Mouse (Mus musculus): ENCODE measurements at regions not wholly inside any gene's neighbourhood (a gene's known extent, or its start where the extent isn't known, plus 50 kb on each side); places are given as distances from the start of the nearest gene placed in this dataset.

GRCm38 (mm10) chr14:102811022-102811421 lies 171.4 kb downstream of the Kctd12 start:
- no peaks in the 10 kb centered on the region for H3K9me3 ChIP-seq (ENCODE audit: low read length)
- H3K9ac ChIP-seq (replicated peaks; ENCODE audit: low read length) = no peak overlapping the region
- no peak overlapping the region for H3K4me2 ChIP-seq (replicated peaks; ENCODE audit: low read depth, low read length)
- peaks cover 18% of the 10 kb centered on the region for H3K4me1 ChIP-seq (ENCODE audit: insufficient read depth, low read length)
- H3K27me3 ChIP-seq (ENCODE audit: insufficient read depth, low read length) = no peaks in the 10 kb centered on the region
- no peak overlapping the region for H3K4me3 ChIP-seq (ENCODE audit: low read length)
- no peaks in the 10 kb centered on the region for H3K36me3 ChIP-seq (ENCODE audit: insufficient read depth, low read length)
- H3K27ac ChIP-seq (ENCODE audit: low read length) = no peak overlapping the region
- 64% methylated on average over 5 of the region's 5 CpGs for WGBS
- no peak for ATAC-seq (ENCODE audit: low FRiP score, low TSS enrichment)

- WGBS = 44% methylated on average over 7 of the region's 7 CpGs
- Histone ChIP-seq H3K4me3 (ENCODE audit: low read length) (no peak overlapping the region), H3K27me3 (ENCODE audit: insufficient read depth, low read length) (no peaks in the 10 kb centered on the region), H3K27ac (ENCODE audit: low read length) (peak overlapping the region; percentile 68), H3K9ac (replicated peaks; ENCODE audit: low read length) (no peak overlapping the region), H3K4me2 (replicated peaks; ENCODE audit: low read depth, low read length) (no peak overlapping the region), H3K4me1 (ENCODE audit: insufficient read depth, low read length) (peaks cover 18% of the 10 kb centered on the region), H3K9me3 (ENCODE audit: low read length) (no peaks in the 10 kb centered on the region), H3K36me3 (ENCODE audit: insufficient read depth, low read length) (no peaks in the 10 kb centered on the region)
- ATAC-seq (ENCODE audit: low FRiP score, low TSS enrichment) = peak; percentile 82; the same call in 1 of the 2 replicates
Observed at GRCm38 (mm10) chr14:102810121-102810921, 172.1 kb downstream of the Kctd12 start.

- Histone ChIP-seq H3K4me3 (ENCODE audit: low read length) (no peak overlapping the region), H3K9me3 (ENCODE audit: low read length) (no peaks in the 10 kb centered on the region), H3K36me3 (ENCODE audit: insufficient read depth, low read length) (no peaks in the 10 kb centered on the region), H3K27ac (ENCODE audit: low read length) (peak overlapping the region; percentile 2; the same call in 1 of the 2 replicates), H3K27me3 (ENCODE audit: insufficient read depth, low read length) (no peaks in the 10 kb centered on the region), H3K4me1 (ENCODE audit: insufficient read depth, low read length) (peaks cover 12% of the 10 kb centered on the region; the same call in 1 of the 2 replicates), H3K4me2 (replicated peaks; ENCODE audit: low read depth, low read length) (no peak overlapping the region), H3K9ac (replicated peaks; ENCODE audit: low read length) (no peak overlapping the region)
- 51% methylated on average over 21 of the region's 21 CpGs for WGBS
- peak; percentile 60; the same call in 1 of the 2 replicates for ATAC-seq (ENCODE audit: low FRiP score, low TSS enrichment)
Observed at GRCm38 (mm10) chr14:102805936-102806923, 176.2 kb downstream of the Kctd12 start.

GRCm38 (mm10) chr14:102795676-102796075 lies 186.8 kb downstream of the Kctd12 start:
- Histone ChIP-seq H3K9ac (replicated peaks; ENCODE audit: low read length) (no peak overlapping the region), H3K4me1 (ENCODE audit: insufficient read depth, low read length) (no peaks in the 10 kb centered on the region), H3K9me3 (ENCODE audit: low read length) (no peaks in the 10 kb centered on the region), H3K4me2 (replicated peaks; ENCODE audit: low read depth, low read length) (no peak overlapping the region), H3K27me3 (ENCODE audit: insufficient read depth, low read length) (no peaks in the 10 kb centered on the region), H3K27ac (ENCODE audit: low read length) (no peak overlapping the region), H3K4me3 (ENCODE audit: low read length) (no peak overlapping the region), H3K36me3 (ENCODE audit: insufficient read depth, low read length) (no peaks in the 10 kb centered on the region)
- WGBS = 80% methylated on average over 2 of the region's 2 CpGs
- no peak for ATAC-seq (ENCODE audit: low FRiP score, low TSS enrichment)

- Histone ChIP-seq H3K4me1 (ENCODE audit: insufficient read depth, low read length) (no peaks in the 10 kb centered on the region), H3K9ac (replicated peaks; ENCODE audit: low read length) (no peak overlapping the region), H3K9me3 (ENCODE audit: low read length) (no peaks in the 10 kb centered on the region), H3K36me3 (ENCODE audit: insufficient read depth, low read length) (no peaks in the 10 kb centered on the region), H3K4me3 (ENCODE audit: low read length) (no peak overlapping the region), H3K4me2 (replicated peaks; ENCODE audit: low read depth, low read length) (no peak overlapping the region), H3K27ac (ENCODE audit: low read length) (no peak overlapping the region), H3K27me3 (ENCODE audit: insufficient read depth, low read length) (no peaks in the 10 kb centered on the region)
- 93% methylated on average over 2 of the region's 2 CpGs for WGBS
- ATAC-seq (ENCODE audit: low FRiP score, low TSS enrichment) = no peak
Observed at GRCm38 (mm10) chr14:102794898-102795297, 187.5 kb downstream of the Kctd12 start.

- H3K36me3 ChIP-seq (ENCODE audit: insufficient read depth, low read length) = no peaks in the 10 kb centered on the region
- no peaks in the 10 kb centered on the region for H3K9me3 ChIP-seq (ENCODE audit: low read length)
- no peak for ATAC-seq (ENCODE audit: low FRiP score, low TSS enrichment)
- H3K9ac ChIP-seq (replicated peaks; ENCODE audit: low read length) = no peak overlapping the region
- 67% methylated on average over 7 of the region's 7 CpGs for WGBS
- H3K27ac ChIP-seq (ENCODE audit: low read length) = no peak overlapping the region
- H3K4me3 ChIP-seq (ENCODE audit: low read length) = no peak overlapping the region
- H3K4me1 ChIP-seq (ENCODE audit: insufficient read depth, low read length) = no peaks in the 10 kb centered on the region
- no peak overlapping the region for H3K4me2 ChIP-seq (replicated peaks; ENCODE audit: low read depth, low read length)
- H3K27me3 ChIP-seq (ENCODE audit: insufficient read depth, low read length) = no peaks in the 10 kb centered on the region
Observed at GRCm38 (mm10) chr14:102793753-102794152, 188.7 kb downstream of the Kctd12 start.

- Histone ChIP-seq H3K36me3 (ENCODE audit: insufficient read depth, low read length) (no peaks in the 10 kb centered on the region), H3K4me2 (replicated peaks; ENCODE audit: low read depth, low read length) (no peak overlapping the region), H3K27me3 (ENCODE audit: insufficient read depth, low read length) (no peaks in the 10 kb centered on the region), H3K4me1 (ENCODE audit: insufficient read depth, low read length) (no peaks in the 10 kb centered on the region), H3K4me3 (ENCODE audit: low read length) (no peak overlapping the region), H3K9ac (replicated peaks; ENCODE audit: low read length) (no peak overlapping the region), H3K9me3 (ENCODE audit: low read length) (no peaks in the 10 kb centered on the region), H3K27ac (ENCODE audit: low read length) (no peak overlapping the region)
- ATAC-seq (ENCODE audit: low FRiP score, low TSS enrichment) = no peak
- 88% methylated on average over 3 of the region's 3 CpGs for WGBS
Observed at GRCm38 (mm10) chr14:102790916-102791315, 191.5 kb downstream of the Kctd12 start.

- Histone ChIP-seq H3K27me3 (ENCODE audit: insufficient read depth, low read length) (no peaks in the 10 kb centered on the region), H3K9me3 (ENCODE audit: low read length) (no peaks in the 10 kb centered on the region), H3K4me1 (ENCODE audit: insufficient read depth, low read length) (no peaks in the 10 kb centered on the region), H3K9ac (replicated peaks; ENCODE audit: low read length) (no peak overlapping the region), H3K4me2 (replicated peaks; ENCODE audit: low read depth, low read length) (no peak overlapping the region), H3K36me3 (ENCODE audit: insufficient read depth, low read length) (no peaks in the 10 kb centered on the region), H3K27ac (ENCODE audit: low read length) (no peak overlapping the region), H3K4me3 (ENCODE audit: low read length) (no peak overlapping the region)
- no peak for ATAC-seq (ENCODE audit: low FRiP score, low TSS enrichment)
Observed at GRCm38 (mm10) chr14:102782227-102782626, 200.2 kb downstream of the Kctd12 start.

GRCm38 (mm10) chr14:102769716-102770115 lies 212.7 kb downstream of the Kctd12 start:
- 57% methylated on average over 3 of the region's 3 CpGs for WGBS
- ATAC-seq (ENCODE audit: low FRiP score, low TSS enrichment) = 0 out of 2 replicates have a peak, but pooled peaks have one; percentile 42
- no peaks in the 10 kb centered on the region for H3K36me3 ChIP-seq (ENCODE audit: insufficient read depth, low read length)

More at GRCm38 (mm10) chr14:102769716-102770115, 212.7 kb downstream of the Kctd12 start:
- no peaks in the 10 kb centered on the region for H3K9me3 ChIP-seq (ENCODE audit: low read length)
- H3K27ac ChIP-seq (ENCODE audit: low read length) = no peak overlapping the region
- H3K4me3 ChIP-seq (ENCODE audit: low read length) = no peak overlapping the region
- H3K27me3 ChIP-seq (ENCODE audit: insufficient read depth, low read length) = no peaks in the 10 kb centered on the region
- no peak overlapping the region for H3K4me2 ChIP-seq (replicated peaks; ENCODE audit: low read depth, low read length)
- H3K9ac ChIP-seq (replicated peaks; ENCODE audit: low read length) = no peak overlapping the region
- H3K4me1 ChIP-seq (ENCODE audit: insufficient read depth, low read length) = no peaks in the 10 kb centered on the region

All from kidney, embryonic 16.5 days (tissue).